Mouse (Mus musculus): ENCODE results near the gene Ptpro.

DNA sequence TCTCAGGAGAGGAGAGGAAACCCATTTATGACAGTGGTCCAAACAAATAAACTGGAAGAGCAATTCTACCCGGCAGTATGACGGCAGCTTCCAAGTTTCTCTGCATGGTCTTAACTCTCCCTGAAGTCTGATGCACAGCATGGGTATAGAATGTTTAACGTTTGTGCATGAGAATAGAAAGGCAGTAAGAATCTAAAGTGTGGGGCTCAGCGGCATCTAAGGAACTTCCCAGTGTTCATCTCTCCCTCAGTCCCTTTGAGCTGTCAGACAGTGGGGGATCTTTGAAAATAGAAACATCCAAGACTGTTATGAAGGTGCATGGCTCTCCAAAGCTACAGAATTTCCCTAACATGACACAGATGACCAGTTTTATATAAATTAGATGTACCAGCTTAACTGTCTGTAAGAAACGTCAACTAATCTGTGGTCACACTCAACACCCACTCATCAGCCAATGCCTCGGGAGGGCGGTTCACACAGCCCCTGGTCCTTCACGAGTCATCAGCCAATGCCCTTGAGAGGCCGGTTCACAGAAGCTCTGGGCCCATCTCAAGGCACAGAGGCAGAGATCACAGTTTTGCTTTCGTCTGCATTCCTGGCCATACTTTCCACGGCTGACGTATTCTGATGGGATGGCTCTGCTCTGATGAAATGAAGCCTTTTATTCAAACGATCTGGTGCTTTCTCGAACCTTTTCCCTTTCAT is 257.4 kb downstream of the Ptpro start:
- TF ChIP-seq CTCF (conservative IDR thresholded peaks at IDR 0.05; ENCODE audit: low read length) (no peak), NANOG (IDR thresholded peaks at IDR 0.05; ENCODE audit: borderline replicate concordance, low read length) (no peak)

All from E14TG2a.4 (cell line).